Mouse (Mus musculus) forebrain, embryonic 16.5 days (tissue): ENCODE data around the gene Mtcl1. TPM values are rescaled to one million over a fixed set of nuclear protein-coding genes. Genes with fewer than 3 reads are reported as not detected.

ENCODE experiments used
- ATAC-seq: fragments of 200-750 bp; cut with Nextera tagmentation; 2 replicates; pipeline ENCODE4 v1.8.0; 2017; ENCODE audit warnings: mild to moderate bottlenecking, moderate library complexity
- H3K27ac ChIP-seq: fragments of 300-500 bp; sonication (generic); 2 replicates; pipeline ENCODE4 v1.5.1; 2014; ENCODE audit warnings: low read length, control low read depth
- H3K27me3 ChIP-seq: fragments of 300-500 bp; sonication (generic); replicated peaks from 2 replicates; pipeline ENCODE4 v1.6.1; 2014; ENCODE audit warnings: low read length; ENCODE audit not compliant: control insufficient read depth, insufficient read depth
- H3K36me3 ChIP-seq: fragments of 300-500 bp; sonication (generic); 2 replicates; pipeline ENCODE4 v1.6.1; 2014; ENCODE audit not compliant: control insufficient read depth, insufficient read depth
- H3K4me1 ChIP-seq: fragments of 300-500 bp; sonication (generic); replicated peaks from 2 replicates; pipeline ENCODE4 v1.6.1; 2014; ENCODE audit warnings: low read length; ENCODE audit not compliant: control insufficient read depth, insufficient read depth
- H3K4me2 ChIP-seq: fragments of 300-500 bp; sonication (generic); 2 replicates; pipeline ENCODE4 v1.6.1; 2014; ENCODE audit warnings: mild to moderate bottlenecking, low read length, control low read depth
- H3K4me3 ChIP-seq: fragments of 300-500 bp; sonication (generic); replicated peaks from 2 replicates; pipeline ENCODE4 v1.5.1; 2014; ENCODE audit warnings: mild to moderate bottlenecking, low read length, control low read depth
- H3K9ac ChIP-seq: fragments of 300-500 bp; sonication (generic); replicated peaks from 2 replicates; pipeline ENCODE4 v1.6.1; 2014; ENCODE audit warnings: low read depth, low read length, control low read depth
- H3K9me3 ChIP-seq: fragments of 300-500 bp; sonication (generic); 2 replicates; pipeline ENCODE4 v1.6.1; 2016; ENCODE audit warnings: low read length; ENCODE audit not compliant: control insufficient read depth
- WGBS: fragments of 180-500 bp; shearing (Covaris S2); extraction: QIAGEN DNeasy Blood & Tissue Kit; methylation state at CpG from one replicate; pipeline ENCODE4 v1.1.7; 2014; 5-methylcytosine and 5-hydroxymethylcytosine counted together
- polyA plus RNA-seq: library from polyadenylated mRNA; unstranded; fragments of >200 nt; fragmentation: Nextera tagmentation; extraction: Ambion mirVana; gene quantifications from 2 replicates; pipeline ENCODE4 v1.2.1, GENCODE M21; 2015

Mtcl1 gene
- polyA plus RNA-seq, 1 experiment from 2014 or later = 44.3 TPM

- Histone ChIP-seq H3K4me2 (no peak overlapping the region), H3K36me3 (no peaks in the 10 kb centered on the region), H3K9me3 (no peaks in the 10 kb centered on the region; the same call in 1 of the 2 replicates), H3K4me1 (peaks cover 11% of the 10 kb centered on the region), H3K27me3 (no peaks in the 10 kb centered on the region), H3K27ac (no peak overlapping the region), H3K9ac (no peak overlapping the region), H3K4me3 (no peak overlapping the region)
- WGBS = 88% methylated on average over 5 of the region's 5 CpGs
- ATAC-seq = no peak
These were observed 123.0 kb downstream of the Mtcl1 start for GRCm38 (mm10) chr17:66326552-66327045.

- 84% methylated on average over 4 of the region's 4 CpGs for WGBS
- Histone ChIP-seq H3K9ac (no peak overlapping the region), H3K4me1 (peaks cover 11% of the 10 kb centered on the region), H3K27ac (no peak overlapping the region), H3K9me3 (no peaks in the 10 kb centered on the region; the same call in 1 of the 2 replicates), H3K27me3 (no peaks in the 10 kb centered on the region), H3K4me2 (no peak overlapping the region), H3K4me3 (no peak overlapping the region), H3K36me3 (no peaks in the 10 kb centered on the region)
- ATAC-seq = no peak
These were observed 123.4 kb downstream of the Mtcl1 start for GRCm38 (mm10) chr17:66326204-66326545.

GRCm38 (mm10) chr17:66325440-66326203, 123.9 kb downstream of the Mtcl1 start:
- no peaks in the 10 kb centered on the region for H3K27me3 ChIP-seq
- no peaks in the 10 kb centered on the region; the same call in 1 of the 2 replicates for H3K9me3 ChIP-seq
- peaks cover 11% of the 10 kb centered on the region for H3K4me1 ChIP-seq
- peak overlapping the region; percentile 67 for H3K27ac ChIP-seq
- 35% methylated on average over 14 of the region's 14 CpGs for WGBS
- peak overlapping the region; percentile 15 for H3K9ac ChIP-seq
- ATAC-seq = peak; percentile 93
- peak overlapping the region; percentile 37 for H3K4me2 ChIP-seq
- H3K4me3 ChIP-seq = 0 out of 2 replicates have a peak overlapping the region, but pooled peaks have one; percentile 11
- H3K36me3 ChIP-seq = no peaks in the 10 kb centered on the region

- ATAC-seq = no peak
- Histone ChIP-seq H3K4me3 (no peak overlapping the region), H3K9me3 (no peaks in the 10 kb centered on the region; the same call in 1 of the 2 replicates), H3K9ac (no peak overlapping the region), H3K36me3 (no peaks in the 10 kb centered on the region), H3K4me2 (no peak overlapping the region), H3K4me1 (peaks cover 13% of the 10 kb centered on the region), H3K27me3 (no peaks in the 10 kb centered on the region), H3K27ac (no peak overlapping the region)
- WGBS = 85% methylated on average over 3 of the region's 3 CpGs
These were observed 124.7 kb downstream of the Mtcl1 start for GRCm38 (mm10) chr17:66324836-66325235.

- H3K27me3 ChIP-seq = no peaks in the 10 kb centered on the region
- no peaks in the 10 kb centered on the region for H3K9me3 ChIP-seq
- no peak overlapping the region for H3K27ac ChIP-seq
- H3K36me3 ChIP-seq = no peaks in the 10 kb centered on the region
- H3K4me1 ChIP-seq = peaks cover 13% of the 10 kb centered on the region
- WGBS = 81% methylated on average over 15 of the region's 15 CpGs
- H3K9ac ChIP-seq = no peak overlapping the region
- H3K4me2 ChIP-seq = no peak overlapping the region
- ATAC-seq = no peak
- H3K4me3 ChIP-seq = no peak overlapping the region
These were observed 126.8 kb downstream of the Mtcl1 start for GRCm38 (mm10) chr17:66322646-66323255.

- H3K9ac ChIP-seq = no peak overlapping the region
- WGBS = 82% methylated on average over 14 of the region's 14 CpGs
- no peak overlapping the region for H3K4me2 ChIP-seq
- H3K27ac ChIP-seq = no peak overlapping the region
- H3K4me1 ChIP-seq = peaks cover 13% of the 10 kb centered on the region
- H3K9me3 ChIP-seq = no peaks in the 10 kb centered on the region
- H3K4me3 ChIP-seq = no peak overlapping the region
- no peaks in the 10 kb centered on the region for H3K36me3 ChIP-seq
- ATAC-seq = no peak
- H3K27me3 ChIP-seq = no peaks in the 10 kb centered on the region
These were observed 127.6 kb downstream of the Mtcl1 start for GRCm38 (mm10) chr17:66321933-66322332.

DNA sequence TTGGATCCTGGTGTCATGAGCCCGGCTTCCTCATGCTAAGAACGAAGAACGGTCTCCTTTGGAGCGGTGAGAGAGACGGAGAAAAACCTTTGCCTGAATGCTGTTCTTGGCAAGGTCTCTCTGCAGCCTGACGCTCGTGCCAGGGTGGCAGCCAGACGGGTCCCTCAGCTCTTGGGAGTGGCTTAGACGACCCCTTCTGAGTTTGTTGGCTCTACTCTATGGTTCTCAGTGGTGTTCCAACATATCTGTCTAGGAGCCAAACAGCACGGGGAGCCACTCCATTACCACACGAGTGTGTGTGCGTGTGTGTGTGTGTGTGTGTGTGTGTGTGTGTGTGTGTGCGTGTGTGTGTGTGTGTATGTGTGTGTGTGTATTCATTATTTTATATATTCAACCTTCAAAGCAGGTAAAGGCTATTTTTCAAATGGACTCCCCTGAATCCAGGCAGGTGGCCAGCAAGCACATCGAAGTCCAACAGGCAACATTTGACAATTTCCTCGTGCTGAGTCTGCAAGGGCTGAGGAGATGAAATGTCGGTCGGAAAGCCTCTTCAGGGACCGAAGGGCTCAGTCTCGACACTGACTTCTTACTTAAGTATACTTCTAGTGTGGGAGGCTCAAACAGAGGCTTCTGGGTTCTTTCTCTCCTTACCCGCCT, 128.7 kb downstream of the Mtcl1 start:
- Histone ChIP-seq H3K27me3 (no peaks in the 10 kb centered on the region), H3K27ac (no peak overlapping the region), H3K36me3 (no peaks in the 10 kb centered on the region), H3K4me1 (peaks cover 10% of the 10 kb centered on the region), H3K9me3 (no peaks in the 10 kb centered on the region), H3K4me3 (no peak overlapping the region), H3K4me2 (no peak overlapping the region), H3K9ac (no peak overlapping the region)
- ATAC-seq = peak; percentile 30; the same call in 1 of the 2 replicates
- WGBS = 65% methylated on average over 20 of the region's 20 CpGs

- no peak overlapping the region for H3K9ac ChIP-seq
- H3K27ac ChIP-seq = no peak overlapping the region
- H3K4me1 ChIP-seq = peaks cover 15% of the 10 kb centered on the region
- no peaks in the 10 kb centered on the region for H3K9me3 ChIP-seq
- H3K4me2 ChIP-seq = no peak overlapping the region
- H3K36me3 ChIP-seq = no peaks in the 10 kb centered on the region
- no peak for ATAC-seq
- H3K4me3 ChIP-seq = no peak overlapping the region
- no peaks in the 10 kb centered on the region for H3K27me3 ChIP-seq
- WGBS = 86% methylated on average over 3 of the region's 3 CpGs
These were observed 131.5 kb downstream of the Mtcl1 start for GRCm38 (mm10) chr17:66318031-66318430.

GRCm38 (mm10) chr17:66317576-66317975, 132.0 kb downstream of the Mtcl1 start:
- Histone ChIP-seq H3K27me3 (no peaks in the 10 kb centered on the region), H3K4me3 (no peak overlapping the region), H3K9ac (no peak overlapping the region), H3K27ac (no peak overlapping the region), H3K4me1 (peaks cover 15% of the 10 kb centered on the region), H3K36me3 (no peaks in the 10 kb centered on the region), H3K9me3 (no peaks in the 10 kb centered on the region), H3K4me2 (no peak overlapping the region)
- ATAC-seq = no peak
- WGBS = 87% methylated on average over 4 of the region's 4 CpGs
